Mouse (Mus musculus): Measurements from ENCODE around the gene Pth2.

The Pth2 gene

DNA sequence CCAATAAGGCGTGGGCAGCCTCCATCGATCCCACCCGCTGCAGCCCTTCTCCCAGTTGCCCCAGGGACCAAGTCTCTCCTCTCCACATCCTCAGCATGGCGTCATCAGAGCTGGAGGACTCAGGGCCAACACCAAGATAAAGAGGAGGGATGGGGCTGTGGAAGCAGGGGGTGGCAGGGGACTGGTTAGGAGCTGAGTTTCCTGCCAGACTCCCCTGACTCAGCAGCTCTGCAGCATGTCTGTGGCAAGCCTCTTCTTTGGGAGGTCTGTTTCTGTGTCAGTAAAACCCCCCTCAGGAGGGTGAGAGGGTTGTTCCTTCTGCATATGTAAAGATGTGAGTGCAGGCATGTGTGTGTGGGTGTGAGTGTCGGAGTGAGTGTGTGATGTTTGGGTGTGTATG lies 16.2 kb downstream of the Pth2 start:
- DNase-seq (ENCODE audit: low spot score): no peak

DNA sequence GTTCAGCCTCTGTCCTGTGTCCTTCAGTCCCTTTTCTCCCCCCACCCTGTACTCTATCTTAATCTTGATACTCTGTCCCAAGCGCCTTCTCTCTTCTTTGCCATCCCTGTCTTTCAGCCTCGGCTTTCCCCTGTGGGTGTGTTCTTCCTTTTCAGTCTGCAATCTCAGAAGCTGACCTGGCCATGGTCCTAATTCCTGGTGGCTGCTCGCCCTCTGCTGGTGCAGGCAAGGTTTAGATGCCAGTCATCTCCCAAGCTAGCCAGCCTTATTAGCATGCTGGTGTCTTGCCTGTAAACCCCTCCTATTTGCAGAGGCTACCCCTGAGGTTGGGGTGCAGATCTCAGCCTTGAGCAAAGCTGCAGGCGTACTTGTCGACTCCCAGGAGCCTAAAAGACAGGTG lies 17.6 kb downstream of the Pth2 start:
- peak; percentile 56 for DNase-seq (ENCODE audit: low spot score)

DNA sequence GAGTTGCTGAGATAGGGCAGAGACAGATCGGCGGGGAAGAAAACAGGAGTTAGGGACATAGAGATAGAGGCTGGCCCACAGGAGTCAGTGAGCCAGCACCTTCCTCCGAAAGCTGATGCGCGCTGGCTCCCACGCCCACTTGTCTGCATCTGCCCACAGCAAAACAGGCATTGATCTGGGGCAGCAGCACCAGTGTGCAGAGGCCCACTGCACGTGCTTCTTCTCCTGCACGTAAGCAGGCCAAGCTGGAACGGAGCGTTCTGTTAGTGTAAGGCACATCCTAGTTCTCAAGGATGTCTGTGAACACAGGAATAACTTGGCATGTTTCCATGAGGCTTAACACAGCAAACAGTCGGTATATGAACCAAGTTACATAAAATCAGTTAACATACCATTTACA lies 18.2 kb downstream of the Pth2 start:
- DNase-seq (ENCODE audit: low spot score): no peak

DNA sequence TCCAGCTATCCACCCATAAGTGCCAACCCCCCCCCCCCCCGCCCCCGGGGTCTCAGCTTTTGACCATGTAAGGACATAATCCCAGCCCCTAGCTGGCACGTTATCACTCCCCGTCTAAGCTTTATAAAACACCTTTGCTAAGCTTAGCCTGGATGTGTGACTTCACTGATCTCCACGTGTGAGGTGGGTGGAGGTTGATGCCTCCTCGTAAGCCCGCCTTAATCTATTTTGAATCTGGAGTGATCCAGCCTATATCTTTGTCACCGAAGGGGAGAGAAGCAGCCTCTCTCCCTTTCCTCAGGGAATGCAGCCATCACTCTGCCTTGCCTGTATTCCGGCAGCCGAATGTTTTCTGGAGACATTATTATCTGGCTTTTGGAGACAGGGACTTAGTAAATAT lies 21.9 kb downstream of the Pth2 start:
- DNase-seq (ENCODE audit: low spot score): no peak

DNA sequence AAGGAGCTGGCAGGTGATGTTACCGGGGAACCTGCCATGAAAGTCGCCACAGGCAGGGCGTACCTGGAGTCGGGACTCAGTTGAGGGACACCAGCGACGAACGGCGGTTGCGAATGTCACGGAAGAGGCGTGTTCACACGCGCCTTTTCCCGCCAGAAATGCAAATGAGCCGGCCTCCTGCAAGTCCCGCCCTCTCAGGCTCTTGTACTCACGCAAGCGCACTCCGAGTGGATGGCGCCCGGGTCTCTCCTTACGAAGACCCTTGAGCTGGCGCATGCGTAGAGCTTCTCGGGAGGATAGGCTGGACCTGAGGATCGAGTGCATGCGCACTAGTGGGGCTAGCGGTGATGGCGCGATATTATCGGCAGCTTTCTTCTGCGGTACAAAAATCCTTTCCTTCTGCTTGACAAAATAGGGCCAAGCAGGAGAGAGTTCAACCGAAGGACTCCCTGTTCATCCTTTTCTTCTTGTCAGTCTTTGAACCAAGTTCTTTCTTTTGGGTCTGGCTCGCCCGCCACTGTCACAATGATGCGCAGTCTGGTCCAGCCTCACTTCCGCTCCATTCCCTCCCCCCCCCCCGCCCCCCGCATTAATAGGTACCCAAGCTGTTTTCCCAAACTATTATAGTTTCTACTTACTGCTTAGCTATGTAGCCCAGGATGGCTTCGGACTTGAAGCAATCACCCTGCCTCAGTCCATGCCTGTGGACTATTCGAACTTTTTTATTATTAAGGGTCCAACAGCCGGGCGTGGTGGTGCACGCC lies 23.8 kb downstream of the Pth2 start, which contains the start of gene Ccdc155:
Ccdc155 (minus strand) TSS at position 513 of the 764 bp plus-strand sequence.
- peak; percentile 91 for DNase-seq (ENCODE audit: low spot score)

DNA sequence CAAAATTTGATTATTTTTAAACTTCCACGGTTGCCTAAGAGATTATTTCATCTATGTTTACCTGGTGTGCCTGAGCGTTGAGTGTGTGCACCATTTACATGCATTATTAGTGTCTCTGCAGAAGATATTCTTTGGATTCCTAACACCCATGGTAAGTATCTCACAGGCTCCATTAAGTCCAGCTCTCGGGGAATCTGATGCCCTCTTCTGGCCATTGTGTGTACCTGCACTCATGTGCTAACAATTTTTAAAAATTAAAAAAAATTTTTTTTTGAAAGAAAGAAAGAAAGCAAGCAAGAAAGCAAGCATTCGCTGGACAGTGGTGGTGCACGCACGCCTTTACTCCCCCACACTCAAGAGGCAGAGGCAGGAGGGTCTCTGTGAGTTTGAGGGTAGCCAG lies 27.5 kb downstream of the Pth2 start:
- no peak for DNase-seq (ENCODE audit: low spot score)

DNA sequence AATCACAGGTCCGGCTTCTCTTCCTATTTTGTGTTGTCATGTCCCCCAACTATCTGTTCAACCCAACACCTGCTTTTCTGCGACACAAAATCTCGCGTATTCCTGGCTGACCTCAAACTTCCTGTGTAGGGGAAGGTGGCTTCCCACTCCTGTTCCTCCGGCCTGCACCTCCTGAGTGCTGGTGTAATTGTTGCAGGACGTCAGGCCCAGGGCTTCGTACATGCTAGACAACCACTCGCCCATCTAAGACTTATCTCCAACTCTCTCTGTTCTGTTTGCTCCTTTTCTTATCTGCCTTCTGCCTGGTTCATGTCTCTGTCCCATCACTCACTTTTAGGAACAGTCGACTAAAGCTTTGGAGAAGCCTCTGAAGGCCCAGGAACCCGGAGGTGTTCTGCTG lies 30.3 kb downstream of the Pth2 start:
- no peak for DNase-seq (ENCODE audit: low spot score)

DNA sequence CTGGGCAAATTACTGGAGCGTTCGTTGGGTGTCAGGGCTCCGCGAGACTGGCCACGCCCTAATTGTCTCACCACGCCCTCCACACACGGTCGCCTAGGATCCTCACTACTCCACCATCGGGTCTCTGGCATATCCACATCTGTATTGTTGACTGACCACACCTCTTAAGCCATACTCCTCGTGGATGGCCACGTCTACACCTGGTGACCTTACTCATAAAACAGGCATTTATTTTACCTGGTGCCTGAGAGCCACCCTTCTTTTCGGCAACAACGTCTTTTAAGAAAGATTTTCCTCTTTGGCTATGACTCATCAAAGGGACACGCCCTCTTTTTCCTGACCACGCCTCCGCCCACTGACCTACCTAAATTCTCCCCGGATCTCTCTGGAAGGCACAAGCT lies 31.1 kb downstream of the Pth2 start, which contains the start of gene Dkkl1:
Dkkl1 (minus strand) TSS at position 297 of the 401 bp plus-strand sequence.
- no peak for DNase-seq (ENCODE audit: low spot score)

DNA sequence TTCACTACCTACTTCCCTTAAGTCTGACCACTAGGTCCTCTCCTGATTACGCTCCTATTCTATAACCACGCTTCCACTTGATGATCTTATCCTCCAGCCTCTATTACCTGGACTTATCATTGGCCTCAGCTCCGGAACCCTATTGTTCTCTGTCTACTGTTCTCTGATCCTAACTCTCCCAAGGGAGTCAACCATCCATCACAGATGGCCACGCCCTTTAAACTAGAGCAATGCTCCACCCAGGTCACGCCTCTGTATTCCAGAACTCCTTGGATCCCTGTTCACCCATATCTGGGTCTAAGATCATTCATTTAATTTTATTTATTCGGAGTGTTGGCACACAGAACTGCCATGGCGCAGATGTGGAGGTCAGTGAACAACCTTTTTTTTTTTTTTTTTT lies 31.6 kb downstream of the Pth2 start:
- DNase-seq (ENCODE audit: low spot score): no peak

DNA sequence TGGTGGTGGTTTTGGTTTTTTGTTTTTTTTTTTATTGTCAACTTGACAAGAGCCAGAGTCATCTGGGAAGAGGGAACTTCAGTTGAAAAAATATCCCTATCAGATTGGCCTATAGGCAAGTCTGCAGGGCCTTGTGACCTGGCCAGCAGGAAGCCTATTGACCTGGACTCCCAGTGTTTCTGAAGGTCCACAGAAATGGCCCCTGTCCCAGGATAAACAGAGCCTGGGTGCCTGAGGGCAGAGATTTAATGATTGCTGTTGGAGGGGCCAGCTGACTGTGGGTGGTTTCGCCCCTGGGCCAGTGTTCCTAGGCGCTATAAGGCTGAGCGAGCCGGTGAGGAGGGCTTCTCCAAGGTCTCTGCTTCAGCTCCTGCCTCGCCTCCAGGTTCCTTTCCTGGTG lies 32.9 kb downstream of the Pth2 start:
- DNase-seq (ENCODE audit: low spot score): no peak

DNA sequence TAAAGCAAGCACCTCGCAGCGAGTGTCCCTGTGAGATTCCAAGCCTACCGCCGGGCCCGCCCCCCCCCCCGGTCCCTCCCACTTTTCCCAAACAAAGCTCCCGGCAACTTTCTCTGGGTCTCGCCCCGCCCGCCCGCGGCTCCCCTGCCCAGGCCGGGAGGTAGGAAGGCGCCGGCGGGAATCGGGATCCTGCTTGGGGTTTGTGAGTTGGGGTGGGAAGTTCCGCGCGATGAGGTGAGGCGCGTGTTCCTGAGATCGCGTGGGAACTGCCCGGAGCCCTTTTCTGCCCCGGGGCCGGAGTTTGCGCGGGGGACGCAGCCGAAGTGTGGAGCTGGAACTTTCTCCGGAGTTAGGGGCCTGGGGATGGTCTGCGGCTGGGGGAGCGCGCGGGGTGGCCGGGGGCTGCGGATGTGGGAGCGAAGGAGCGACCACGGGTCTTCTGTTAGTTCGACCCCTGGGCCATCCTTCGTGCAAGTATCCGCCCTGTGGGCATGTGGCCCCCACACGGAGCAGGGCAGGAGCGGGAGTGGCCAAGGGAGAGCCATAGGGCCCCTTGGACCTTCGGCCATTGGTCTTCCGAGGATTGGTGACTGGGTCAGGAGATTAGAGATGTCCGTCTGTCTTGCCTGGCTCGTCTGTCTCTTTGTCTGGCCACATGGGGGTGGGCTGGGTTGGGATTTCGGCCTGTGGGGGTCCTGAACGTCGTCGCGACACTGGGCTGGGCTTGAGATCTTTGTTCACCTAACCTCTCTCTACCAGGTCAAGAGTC lies 35.1 kb downstream of the Pth2 start, which contains the start of gene Tead2:
Tead2 (plus strand) TSS at position 81 of the 769 bp plus-strand sequence.
- DNase-seq (ENCODE audit: low spot score): peak; percentile 41

DNA sequence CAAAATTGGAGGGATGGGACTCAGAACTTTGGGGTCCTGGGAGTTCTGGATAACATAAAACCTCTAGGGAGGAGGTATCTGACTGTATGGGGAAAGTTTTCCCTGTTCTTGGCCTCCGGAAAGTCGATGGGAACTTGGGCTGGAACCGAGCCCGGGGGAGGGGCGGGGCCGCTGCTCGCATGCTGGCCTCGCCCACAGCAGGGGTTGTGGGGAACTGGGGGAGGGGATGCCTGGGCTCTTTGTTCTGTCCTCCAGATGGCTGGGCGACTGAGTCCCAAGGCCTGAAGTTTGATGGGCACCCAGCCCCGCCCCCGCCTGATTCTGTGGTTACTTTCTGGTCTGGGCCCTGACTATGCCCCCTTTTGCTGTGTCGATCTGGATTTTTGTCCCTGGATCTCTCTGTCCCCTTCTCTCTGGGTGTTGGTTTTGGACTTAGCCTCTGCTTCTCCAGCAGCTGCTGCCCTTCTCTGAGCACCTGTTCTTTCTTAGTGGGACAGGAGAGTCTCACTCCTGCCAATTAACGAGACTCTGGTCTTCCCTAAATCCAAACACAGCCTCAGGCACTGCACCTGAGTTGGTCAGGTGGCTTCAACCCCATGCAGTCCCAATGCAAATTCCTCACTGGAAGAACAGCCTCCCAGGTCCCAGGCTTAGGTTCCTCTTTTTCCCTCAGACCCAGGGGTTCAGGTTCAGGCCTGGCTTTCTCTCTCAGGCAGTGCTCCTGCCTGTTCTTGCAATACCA lies 35.8 kb downstream of the Pth2 start:
- peak; percentile 60 for DNase-seq (ENCODE audit: low spot score)

DNA sequence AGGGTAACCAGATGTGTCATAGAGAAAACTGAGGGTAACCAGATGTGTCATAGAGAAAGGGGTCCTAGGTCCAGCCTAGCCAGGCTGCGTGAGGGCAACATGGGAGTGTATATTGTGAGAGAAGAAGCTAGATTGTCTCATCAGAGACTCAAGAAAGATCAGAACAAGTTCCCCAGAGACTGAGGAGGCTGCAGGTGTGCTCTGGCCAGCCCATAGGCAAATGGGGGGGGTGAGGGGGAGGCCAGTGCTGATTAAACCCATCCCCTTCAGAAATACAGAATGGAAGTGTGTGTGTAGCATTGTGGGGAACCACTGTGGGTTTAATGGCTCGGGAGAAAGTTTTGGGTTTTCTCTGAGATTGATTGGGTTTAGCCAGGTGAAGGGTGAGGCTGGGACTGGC lies 40.9 kb downstream of the Pth2 start:
- DNase-seq (ENCODE audit: low spot score): no peak

DNA sequence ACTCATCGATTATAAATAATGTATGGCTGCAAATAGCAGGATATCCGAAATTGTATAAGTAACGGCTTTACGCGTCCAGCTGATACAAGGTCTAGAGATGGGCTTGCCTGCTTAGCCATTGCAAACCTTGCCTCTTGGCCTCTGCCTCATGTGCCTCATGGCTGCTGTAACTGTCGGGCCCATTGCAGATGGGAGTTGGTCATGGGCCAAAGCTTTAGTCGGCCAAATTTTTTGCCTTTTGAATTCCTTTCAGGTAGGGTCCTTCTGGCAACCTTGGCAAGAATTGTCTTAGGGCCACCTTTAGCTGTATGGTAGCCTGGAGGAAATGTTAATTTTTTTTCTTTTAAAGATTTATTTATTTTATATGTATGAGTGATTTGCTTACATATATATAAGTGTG lies 44.0 kb downstream of the Pth2 start:
- no peak for DNase-seq (ENCODE audit: low spot score)

DNA sequence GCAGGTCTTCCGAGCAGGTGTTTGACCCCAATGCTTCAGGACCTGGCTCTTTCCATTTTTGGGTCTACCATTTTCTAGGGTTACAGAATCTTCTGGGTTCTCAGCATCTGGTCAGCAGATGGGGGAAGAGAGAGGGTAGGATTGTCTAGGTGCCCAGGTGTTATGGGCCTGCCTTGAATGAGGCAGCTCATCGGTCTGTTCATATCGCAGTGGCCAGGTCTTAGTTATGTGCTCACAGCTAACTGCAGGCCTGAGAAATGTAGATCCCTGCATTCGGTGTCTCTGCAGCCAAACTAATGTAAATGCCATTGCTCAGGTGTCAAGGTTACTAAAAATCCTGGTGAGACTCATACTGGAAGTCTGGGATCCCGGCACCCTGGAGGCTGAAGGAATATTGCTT lies 45.6 kb downstream of the Pth2 start:
- DNase-seq (ENCODE audit: low spot score): no peak

DNA sequence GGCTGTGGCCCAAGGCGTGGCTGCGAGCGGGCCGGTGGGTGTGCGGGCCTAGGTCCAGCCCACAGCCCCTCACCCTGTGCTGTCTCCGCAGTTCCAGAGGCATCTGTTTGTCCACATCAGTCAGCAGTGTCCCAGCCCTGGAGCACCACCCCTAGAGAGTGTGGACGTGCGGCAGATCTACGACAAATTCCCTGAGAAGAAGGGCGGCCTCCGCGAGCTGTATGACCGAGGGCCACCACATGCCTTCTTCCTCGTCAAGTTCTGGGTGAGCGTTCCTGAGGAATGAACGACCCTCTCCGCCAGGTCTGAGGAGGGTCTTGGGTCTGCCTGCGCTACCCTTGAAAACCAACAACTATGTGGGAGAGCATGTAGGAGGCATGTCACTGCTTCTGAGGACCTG lies 47.8 kb downstream of the Pth2 start:
- no peak for DNase-seq (ENCODE audit: low spot score)

DNA sequence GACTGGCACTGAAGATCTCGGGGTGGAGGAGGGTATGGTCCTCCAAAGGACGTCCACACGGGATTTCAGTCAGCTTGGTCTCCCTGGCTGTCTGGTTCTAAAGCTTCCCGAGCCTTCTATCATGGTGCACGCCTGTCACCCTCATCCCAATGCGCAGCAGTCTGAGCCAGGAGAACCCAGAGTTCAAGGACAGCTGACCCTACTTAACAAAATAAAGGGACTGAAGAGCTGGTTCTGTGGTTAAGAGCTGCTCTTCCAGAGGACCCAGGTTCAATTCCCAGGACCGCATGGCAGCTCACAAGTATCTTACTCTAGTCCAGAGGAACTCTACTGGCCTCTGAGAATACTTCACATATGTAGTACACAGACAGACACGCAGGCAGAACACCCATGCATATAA lies 48.3 kb downstream of the Pth2 start:
- DNase-seq (ENCODE audit: low spot score): no peak

DNA sequence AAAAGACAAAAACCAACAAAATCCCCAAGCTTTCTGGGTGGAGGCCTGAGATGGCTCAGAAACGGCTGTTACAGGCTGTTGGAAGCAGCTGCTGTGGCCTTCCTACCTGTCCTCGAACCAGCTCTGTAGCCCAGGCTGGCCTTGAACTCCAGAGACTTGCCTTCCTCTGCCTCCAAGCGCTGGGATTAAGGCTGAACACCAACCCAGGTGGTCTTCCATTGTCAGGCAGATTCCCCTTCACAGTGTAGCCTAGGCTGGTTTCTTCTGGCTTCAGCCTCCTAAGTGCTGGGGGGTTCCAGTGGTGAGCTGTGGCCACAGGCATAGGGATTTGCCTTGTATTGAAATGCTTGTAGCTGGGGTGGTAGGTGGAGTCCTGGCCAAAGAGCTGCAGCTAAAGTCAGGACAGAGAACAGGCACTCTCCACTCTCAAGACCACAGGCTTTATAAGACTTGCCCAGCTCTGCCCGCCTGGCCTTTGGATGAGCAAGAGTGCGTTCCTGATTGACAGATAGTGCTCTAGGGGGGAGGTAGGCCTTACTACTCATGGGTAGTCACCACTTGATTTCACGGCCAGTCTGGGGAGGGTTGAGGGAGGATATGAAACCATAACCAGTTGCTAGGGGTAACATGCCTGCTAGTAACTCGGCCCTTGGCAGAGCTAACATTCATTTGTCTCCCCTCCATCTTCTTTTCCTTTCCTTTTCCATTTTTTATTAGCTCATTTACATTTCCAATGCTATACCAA lies 48.8 kb downstream of the Pth2 start:
- no peak for DNase-seq (ENCODE audit: low spot score)

DNA sequence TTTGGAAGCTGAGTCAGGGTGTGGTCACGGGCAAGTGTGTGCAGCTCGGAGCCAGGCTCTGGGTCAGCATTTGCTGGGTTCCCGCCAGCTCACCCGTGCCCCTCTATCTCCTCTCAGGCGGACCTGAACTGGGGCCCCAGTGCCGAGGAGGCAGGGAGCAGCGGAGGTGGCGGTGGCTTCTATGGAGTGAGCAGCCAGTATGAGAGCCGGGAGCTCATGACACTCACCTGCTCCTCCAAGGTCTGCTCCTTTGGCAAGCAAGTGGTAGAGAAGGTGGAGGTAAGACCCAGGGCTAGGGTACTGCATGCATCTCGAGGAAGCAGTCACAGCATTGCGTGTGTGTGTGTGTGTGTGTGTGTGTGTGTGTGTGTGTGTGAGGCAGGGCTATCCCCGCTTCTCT lies 50.4 kb downstream of the Pth2 start:
- DNase-seq (ENCODE audit: low spot score): no peak

Data from ovary, adult 18-20 months (tissue).